Mouse (Mus musculus) urinary bladder, postnatal 14 days (tissue): ENCODE measurements around the gene Proz.

Experiments
- DNase-seq: peaks from one replicate; pipeline ENCODE4 v3.0.0; 2021; ENCODE audit warnings: low spot score

Gene Proz

DNA sequence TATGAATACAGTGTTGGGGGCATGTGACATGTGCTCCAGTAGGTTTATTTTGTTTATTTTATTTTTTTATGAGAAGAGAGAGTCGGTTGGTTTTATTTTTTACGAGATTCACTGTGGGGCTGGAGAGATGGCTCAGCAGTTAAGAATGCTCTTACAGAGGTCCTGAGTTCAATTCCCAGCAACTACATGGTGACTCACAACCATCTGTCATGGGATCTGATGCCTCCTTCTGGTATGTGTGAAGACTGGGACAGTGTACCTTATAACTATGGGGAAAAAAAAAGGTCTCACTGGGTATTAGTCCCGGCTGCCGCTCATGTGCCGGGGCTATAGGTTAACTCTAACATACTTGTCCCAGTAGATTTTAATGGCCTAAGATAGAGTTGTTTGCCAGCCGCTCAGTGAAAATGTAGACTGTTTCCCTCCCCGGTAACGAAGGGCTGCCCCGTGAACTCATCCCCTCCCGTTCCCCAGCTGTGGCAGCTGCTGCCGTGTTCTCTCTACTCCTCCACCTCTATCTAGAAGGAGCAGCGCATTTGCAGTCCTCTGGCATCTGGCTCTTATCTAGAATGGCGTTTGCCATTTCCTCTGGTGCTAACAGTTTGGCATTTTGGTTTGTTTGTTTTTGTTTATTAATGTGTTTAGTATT is 47.4 kb downstream of the Proz start:
- DNase-seq: no peak

DNA sequence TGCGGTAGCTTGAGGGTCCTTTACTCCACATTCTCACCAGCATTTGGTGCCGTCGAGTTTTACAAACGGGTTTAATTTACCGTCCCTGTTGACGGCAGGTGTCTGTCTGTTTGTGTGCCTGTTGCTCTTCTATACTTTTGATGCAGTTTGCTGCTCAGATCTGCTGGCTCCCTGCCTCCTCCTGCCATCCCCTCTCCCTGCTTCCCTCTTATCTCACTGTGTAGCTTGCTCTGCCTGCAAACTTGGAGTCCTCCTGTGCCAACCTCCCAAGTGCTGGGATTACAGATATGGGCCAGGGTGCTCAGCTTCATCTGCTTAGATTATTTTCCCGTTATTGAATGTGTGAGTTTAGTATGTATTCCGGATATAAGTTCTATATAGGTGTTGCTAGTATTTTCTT is 48.3 kb downstream of the Proz start:
- DNase-seq: no peak

DNA sequence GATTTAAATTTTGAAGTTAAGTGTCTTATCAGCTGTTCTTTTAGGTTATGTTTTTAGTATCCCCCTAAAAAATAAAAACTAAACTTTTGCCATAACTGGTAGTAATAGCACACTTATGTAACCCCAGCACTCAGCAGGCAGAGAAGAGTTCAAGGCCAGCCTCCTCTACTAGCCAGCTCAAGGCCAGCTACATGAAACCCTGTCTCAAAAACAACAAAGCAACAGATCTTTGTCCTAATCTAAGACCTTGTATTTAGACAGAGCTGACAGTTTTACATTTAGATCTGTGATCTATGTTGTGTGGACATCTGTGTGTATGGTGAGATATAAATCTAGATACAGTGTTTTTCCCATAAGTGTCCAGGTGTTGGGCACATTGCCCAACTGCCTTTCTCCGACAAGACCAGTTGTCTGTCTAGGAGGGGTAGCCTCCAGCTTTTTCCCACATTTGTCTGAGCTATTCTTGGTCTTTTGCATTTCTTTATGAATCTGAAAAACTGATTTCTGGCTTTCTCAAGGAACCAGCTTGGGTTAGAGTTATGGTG is 48.8 kb downstream of the Proz start:
- DNase-seq: no peak

DNA sequence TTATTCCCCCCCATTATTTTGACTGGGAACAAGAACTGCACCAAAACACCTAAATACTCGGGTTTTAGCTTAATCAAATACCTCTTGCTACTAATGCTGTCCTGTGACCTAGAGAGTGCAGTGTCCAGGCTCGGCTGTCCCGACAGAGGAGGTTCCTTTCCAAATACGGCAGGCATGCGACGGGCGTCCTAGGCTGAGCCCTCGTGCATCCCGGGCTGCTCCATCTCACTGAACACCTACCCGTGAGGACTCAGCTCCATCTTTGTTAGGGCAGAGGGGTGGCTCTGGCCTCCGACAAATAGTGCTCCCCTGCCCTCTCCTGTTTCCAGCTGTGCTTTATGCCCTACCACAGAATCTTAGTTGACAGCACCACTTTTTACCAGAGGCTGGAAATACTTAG is 51.2 kb downstream of the Proz start:
- no peak for DNase-seq

DNA sequence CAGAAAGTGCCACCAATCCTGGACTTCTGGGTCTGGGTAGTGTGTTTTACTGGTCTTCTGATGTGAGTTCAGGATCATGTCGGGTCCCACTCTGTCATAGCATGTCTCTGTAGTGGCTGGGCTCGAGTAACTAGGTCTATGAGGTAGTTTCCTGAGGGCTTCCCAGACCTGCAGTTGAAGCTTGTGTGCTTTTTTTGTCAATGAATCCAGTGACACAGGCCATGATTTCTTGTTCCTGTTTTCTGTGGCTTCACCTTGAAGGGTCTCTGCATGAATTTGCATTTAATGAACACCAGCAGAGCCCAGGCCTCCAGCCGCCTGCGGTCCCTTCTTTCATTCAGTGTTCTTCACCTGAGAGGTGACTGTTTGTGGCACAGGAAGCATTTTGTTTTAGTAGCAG is 52.5 kb downstream of the Proz start:
- DNase-seq: no peak

DNA sequence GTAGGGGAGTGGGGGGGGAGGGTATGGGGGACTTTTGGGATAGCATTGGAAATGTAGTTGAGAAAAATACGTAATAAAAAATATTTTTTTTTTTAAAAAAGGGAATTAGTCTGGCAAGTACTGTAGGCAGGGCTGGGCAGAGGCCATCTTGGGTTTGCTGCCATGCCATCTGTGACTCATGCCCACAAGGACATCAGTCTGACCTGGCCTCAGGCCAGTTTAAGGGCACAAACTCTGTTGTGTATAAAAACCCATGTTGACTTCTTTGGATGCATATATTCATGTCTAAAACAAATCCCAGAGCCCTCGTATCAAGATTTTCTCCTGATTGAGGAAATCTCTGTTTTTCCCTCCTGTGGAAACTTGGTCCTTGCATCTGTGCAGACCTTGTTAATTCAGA is 56.4 kb downstream of the Proz start:
- no peak for DNase-seq

DNA sequence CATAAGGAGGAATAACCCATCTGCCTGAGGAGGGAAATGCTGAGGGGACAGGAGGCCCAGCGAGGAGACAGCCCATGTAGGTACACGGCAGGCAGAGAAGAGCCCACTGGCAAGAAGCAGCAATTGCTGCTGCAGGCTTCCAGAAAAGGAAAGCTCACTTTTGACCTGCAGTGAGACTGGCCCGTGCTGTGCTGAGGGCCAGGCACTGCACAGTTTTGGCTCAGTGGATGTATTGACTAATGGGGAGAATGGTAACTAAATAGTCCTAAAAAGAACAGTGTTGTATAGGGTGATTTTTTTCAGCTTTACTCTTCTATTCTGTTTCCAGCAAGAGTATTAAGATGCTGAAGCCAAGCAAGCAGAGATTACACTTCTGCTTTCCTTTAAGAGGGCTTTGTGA is 57.8 kb downstream of the Proz start:
- no peak for DNase-seq

DNA sequence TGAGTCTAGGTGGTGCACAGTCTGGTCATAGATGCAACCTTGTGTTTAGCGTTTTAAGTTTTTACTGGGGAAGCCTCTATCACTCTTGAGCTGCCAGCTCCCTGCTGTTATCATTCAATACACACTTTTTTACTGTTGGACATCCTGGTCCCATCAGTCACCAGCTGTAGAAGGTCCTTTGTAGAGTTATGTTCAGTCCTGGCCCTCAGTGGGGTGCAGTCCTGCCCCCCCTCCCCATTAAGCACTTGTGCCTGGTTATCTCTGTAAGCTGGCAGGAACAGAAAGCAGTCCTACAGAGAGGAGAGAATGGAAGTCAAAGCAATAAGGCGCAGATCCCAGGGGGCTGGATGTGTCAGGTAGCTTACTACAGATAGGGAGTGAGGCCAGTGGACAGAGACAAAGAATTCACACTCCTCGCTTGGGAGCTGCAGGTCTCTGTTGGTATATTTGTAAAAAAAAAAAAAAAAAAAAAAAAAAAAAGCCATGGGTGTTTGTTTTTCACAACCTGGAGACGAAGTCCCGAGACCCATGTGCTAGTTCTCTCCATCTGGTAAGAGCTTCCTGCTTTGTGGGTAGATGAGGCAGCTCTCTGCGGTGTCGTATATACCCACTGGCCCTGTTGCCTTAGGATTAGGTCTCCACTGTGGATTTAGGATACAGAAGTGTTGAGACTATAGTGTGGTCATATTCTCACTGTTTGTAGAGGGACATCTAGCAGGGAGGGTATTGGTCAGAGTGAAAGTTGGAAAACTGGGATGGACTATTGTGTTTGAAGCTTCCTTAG is 60.4 kb downstream of the Proz start:
- DNase-seq: no peak

DNA sequence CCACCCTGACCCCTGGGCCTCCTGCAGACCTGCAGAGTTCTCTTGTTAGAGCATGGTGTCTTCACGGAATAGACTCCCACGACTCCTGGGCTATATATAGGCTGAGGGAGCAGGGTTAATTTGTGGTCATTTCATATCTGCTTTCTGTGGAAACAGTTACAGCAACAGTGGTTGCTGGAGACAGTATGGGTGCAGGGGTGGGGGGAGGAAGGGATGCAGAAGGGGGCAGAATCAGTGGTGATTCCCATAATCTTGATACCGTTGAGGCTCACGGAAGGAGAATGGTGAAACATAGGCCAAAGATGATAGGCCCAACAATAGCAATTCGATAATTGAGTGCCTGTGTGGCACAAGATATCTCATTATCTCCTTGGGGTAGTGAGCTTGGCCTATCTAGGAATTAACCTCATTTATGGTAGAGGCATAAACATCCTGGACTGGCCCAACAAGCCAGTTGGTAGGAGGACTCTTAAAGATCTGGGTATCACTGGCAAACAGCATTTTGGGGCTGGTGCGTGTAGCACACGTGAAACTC is 62.2 kb downstream of the Proz start:
- DNase-seq: no peak

DNA sequence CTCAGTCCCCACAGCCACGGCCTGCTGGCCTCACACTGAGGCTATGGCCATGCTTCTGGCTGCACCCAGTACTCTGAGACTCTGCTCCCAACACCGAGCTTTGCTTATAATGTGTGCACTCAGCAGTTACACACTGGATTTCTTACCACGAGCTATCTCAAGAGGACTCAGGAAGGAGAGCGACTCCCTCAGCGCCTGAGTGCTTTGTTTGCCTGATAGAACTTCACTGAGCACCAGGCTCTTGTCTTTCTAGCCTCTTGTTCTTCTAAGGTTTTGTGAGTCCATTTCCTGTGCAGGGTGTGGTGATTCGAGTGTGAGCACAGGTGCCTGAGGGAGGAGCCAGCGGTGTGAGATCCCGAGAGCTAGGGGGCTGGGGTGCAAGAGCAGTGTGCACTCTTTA is 64.2 kb downstream of the Proz start:
- DNase-seq: no peak
